Mouse (Mus musculus) cerebellum, postnatal 4 days (tissue): ENCODE results near the gene Mosmo.

Experiments used
- DNase-seq, 2 experiments: peaks; one replicate each; pipeline ENCODE4 v3.0.0; 2022; ENCODE audit warnings: low spot score in 2 of 2, mixed read lengths in 1 of 2

Mosmo gene

GRCm38 (mm10) chr7:120677001-120677643 is at the start of gene Mosmo:
Mosmo (plus strand) TSS chr7:120677618.
- peak; percentile 62 to 84 for DNase-seq

GRCm38 (mm10) chr7:120632518-120632917 is 44.9 kb upstream of the Mosmo start:
- DNase-seq: no peak

- no peak for DNase-seq
Observed at GRCm38 (mm10) chr7:120634301-120634700, 43.1 kb upstream of the Mosmo start.

- DNase-seq: peak; percentile 64 to 83
Observed at GRCm38 (mm10) chr7:120634711-120635361, 42.6 kb upstream of the Mosmo start, which contains the start of gene Uqcrc2. Uqcrc2 (plus strand) TSS chr7:120635176.

- DNase-seq: no peak
Observed at GRCm38 (mm10) chr7:120635362-120635781, 42.0 kb upstream of the Mosmo start.

GRCm38 (mm10) chr7:120635821-120636220 is 41.6 kb upstream of the Mosmo start:
- no peak for DNase-seq

GRCm38 (mm10) chr7:120643217-120643616 is 34.2 kb upstream of the Mosmo start:
- no peak for DNase-seq

- no peak for DNase-seq
Observed at GRCm38 (mm10) chr7:120647849-120648248, 29.6 kb upstream of the Mosmo start.

GRCm38 (mm10) chr7:120662079-120662478 is 15.3 kb upstream of the Mosmo start:
- no peak for DNase-seq

GRCm38 (mm10) chr7:120670153-120670875 is 7.1 kb upstream of the Mosmo start, which contains the start of gene Pdzd9:
Pdzd9 (minus strand) TSS chr7:120670343.
- DNase-seq: peak; percentile 77 to 85

GRCm38 (mm10) chr7:120671271-120671670 is 6.1 kb upstream of the Mosmo start:
- DNase-seq: no peak

GRCm38 (mm10) chr7:120677764-120678531 is 530 bp downstream of the Mosmo start:
- peak in 1 of 2 experiments; percentile 37 for DNase-seq

GRCm38 (mm10) chr7:120679023-120679422 is 1.6 kb downstream of the Mosmo start:
- DNase-seq: no peak

GRCm38 (mm10) chr7:120682002-120682401 is 4.6 kb downstream of the Mosmo start:
- no peak for DNase-seq

GRCm38 (mm10) chr7:120684731-120685161 is 7.3 kb downstream of the Mosmo start:
- no peak for DNase-seq

- DNase-seq: no peak
Observed at GRCm38 (mm10) chr7:120685227-120685626, 7.8 kb downstream of the Mosmo start.

GRCm38 (mm10) chr7:120690634-120691033 is 13.2 kb downstream of the Mosmo start:
- no peak for DNase-seq

- DNase-seq: no peak
Observed at GRCm38 (mm10) chr7:120693831-120694375, 16.5 kb downstream of the Mosmo start.

GRCm38 (mm10) chr7:120695196-120695595 is 17.8 kb downstream of the Mosmo start:
- DNase-seq: no peak

- no peak for DNase-seq
Observed at GRCm38 (mm10) chr7:120695641-120696040, 18.2 kb downstream of the Mosmo start.

GRCm38 (mm10) chr7:120696331-120696730 is 18.9 kb downstream of the Mosmo start:
- DNase-seq: no peak
